Mouse (Mus musculus) inflammation-experienced regulatory T-cells (primary cell): ENCODE data around the gene Pou3f4. TPM values are rescaled to one million over a fixed set of nuclear protein-coding genes. Genes with fewer than 3 reads are reported as not detected.

ENCODE experiments used
- polyA plus RNA-seq, 2 experiments: library from polyadenylated mRNA; unstranded; fragments of 100-300 nt; shearing (Covaris generic); gene quantifications; one replicate each; pipeline ENCODE4 v1.2.1; 2017

Pou3f4 gene
- not detected for polyA plus RNA-seq

GRCm38 (mm10) chrX:110814151-110814571 lies at the start of gene Pou3f4:
Gene Pou3f4, plus strand, starts transcription at chrX:110814280.

